ENCODE assay signal across 8 mouse cellular contexts in the genomic region with DNA sequence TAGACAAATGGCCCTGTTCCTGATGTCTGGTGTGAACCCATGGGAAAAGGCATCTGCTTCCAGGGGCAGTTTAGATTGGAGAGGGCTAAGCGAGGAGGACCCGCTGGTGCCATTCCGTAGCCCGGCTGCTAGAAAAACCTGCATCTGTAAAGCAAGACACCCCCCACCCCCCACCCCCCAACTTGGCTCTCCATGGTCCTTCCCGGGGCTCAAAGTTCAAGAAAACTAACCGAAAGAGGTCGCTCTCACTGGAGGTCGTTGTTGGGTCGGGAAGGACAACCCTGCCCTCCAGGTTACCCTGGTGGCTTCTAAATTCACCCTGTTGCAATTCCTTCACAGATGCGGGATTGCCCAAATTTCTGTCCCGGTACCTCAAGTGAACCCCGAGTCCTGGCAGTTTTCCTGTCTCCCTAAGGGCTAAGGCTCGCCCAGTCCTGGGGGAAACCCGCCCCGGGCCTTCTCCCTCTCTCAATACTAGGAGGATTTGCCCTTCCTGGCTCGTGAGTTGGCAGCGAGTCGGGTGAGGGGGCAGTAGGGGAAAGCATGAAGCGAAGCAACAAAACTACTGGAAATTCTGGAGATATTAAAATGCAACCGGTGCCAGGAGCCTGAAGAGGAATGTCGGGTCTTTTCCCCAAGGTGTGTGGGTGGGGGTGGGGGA. TPM values are rescaled to one million over a fixed set of nuclear protein-coding genes. Genes with fewer than 3 reads are reported as not detected.
DNase-seq lines count a peak whose midpoint lies in the region; ATAC-seq and TF ChIP-seq lines count a peak whose summit lies in the region.

A gene (plus strand): TSS at position 531 of the 661 bp plus-strand sequence.

- no peak for TF ChIP-seq CTCF in spleen, adult 2 months (IDR thresholded peaks at IDR 0.05; ENCODE audit: extremely low read depth, insufficient read depth, insufficient read length, insufficient replicate concordance)

- H3K9ac ChIP-seq in forebrain, embryonic 15.5 days (replicated peaks), result peak within 1 kb of the TSS; percentile 22
- peak within 1 kb of the TSS; percentile 61 for H3K9ac ChIP-seq in hindbrain, embryonic 12.5 days

- ATAC-seq in forebrain, embryonic 15.5 days (replicated peaks), result no peak
- no peak for ATAC-seq in hindbrain, embryonic 12.5 days (ENCODE audit: low FRiP score)

- H3K4me1 ChIP-seq in spleen, adult 2 months (ENCODE audit: control insufficient read depth, insufficient read depth, insufficient read length), result 0 out of 2 replicates have a peak, but pooled peaks cover 2% of the 10 kb centered on the region
- H3K4me1 ChIP-seq in forebrain, embryonic 15.5 days, result peaks cover 63% of the 10 kb centered on the region
- H3K4me1 ChIP-seq in hindbrain, embryonic 12.5 days, result peaks cover 52% of the 10 kb centered on the region

- peak within 1 kb of the TSS; percentile 66 for H3K4me2 ChIP-seq in forebrain, embryonic 15.5 days (replicated peaks)
- peak within 1 kb of the TSS; percentile 79 for H3K4me2 ChIP-seq in hindbrain, embryonic 12.5 days (replicated peaks)

- DNase-seq in spleen, adult 2 months (ENCODE audit: low read depth in 1 of 2, low spot score in 2 of 2), result no peak
- DNase-seq in spleen, postnatal 4 days (ENCODE audit: low spot score in 2 of 2), result no peak
- no peak for DNase-seq in left cerebral cortex, adult 8-10 months (ENCODE audit: low spot score in 2 of 2)
- DNase-seq in neural tube, embryonic 10.5 days (ENCODE audit: extremely low spot score, low spot score), result peak; percentile 63
- DNase-seq in thymus, postnatal 4 days, result no peak
- no peak for DNase-seq in spleen, postnatal 10 days (ENCODE audit: low spot score in 2 of 2)

- no peaks in the 10 kb centered on the region for H3K36me3 ChIP-seq in spleen, adult 2 months (ENCODE audit: control insufficient read depth, insufficient read depth, low read length)
- H3K36me3 ChIP-seq in forebrain, embryonic 15.5 days, result no peaks in the 10 kb centered on the region
- no peaks in the 10 kb centered on the region for H3K36me3 ChIP-seq in hindbrain, embryonic 12.5 days

- 5% methylated on average over 21 of the region's 21 CpGs for WGBS in spleen, adult 2 months
- WGBS in forebrain, embryonic 15.5 days, result 2% methylated on average over 21 of the region's 21 CpGs
- 2% methylated on average over 21 of the region's 21 CpGs for WGBS in hindbrain, embryonic 12.5 days

- TF ChIP-seq POLR2A in spleen, adult 2 months (IDR thresholded peaks at IDR 0.05; ENCODE audit: low read depth, low read length), result no peak

- no peak within 1 kb of the TSS for H3K27ac ChIP-seq in spleen, adult 2 months (ENCODE audit: insufficient read depth, low read length)
- H3K27ac ChIP-seq in forebrain, embryonic 15.5 days (replicated peaks), result no peak within 1 kb of the TSS
- H3K27ac ChIP-seq in hindbrain, embryonic 12.5 days, result no peak within 1 kb of the TSS

- peak within 1 kb of the TSS; percentile 45; the same call in 1 of the 2 replicates for H3K4me3 ChIP-seq in spleen, adult 2 months (ENCODE audit: extremely low read depth, insufficient read depth, insufficient read length)
- H3K4me3 ChIP-seq in forebrain, embryonic 15.5 days, result peak within 1 kb of the TSS; percentile 35
- H3K4me3 ChIP-seq in hindbrain, embryonic 12.5 days, result peak within 1 kb of the TSS; percentile 43

- peaks cover 25% of the 10 kb centered on the region for H3K27me3 ChIP-seq in spleen, adult 2 months (ENCODE audit: control insufficient read depth, insufficient read depth, low read length)
- H3K27me3 ChIP-seq in forebrain, embryonic 15.5 days, result peaks cover 80% of the 10 kb centered on the region
- peaks cover 83% of the 10 kb centered on the region for H3K27me3 ChIP-seq in hindbrain, embryonic 12.5 days

- no peaks in the 10 kb centered on the region for H3K9me3 ChIP-seq in forebrain, embryonic 15.5 days
- no peaks in the 10 kb centered on the region for H3K9me3 ChIP-seq in hindbrain, embryonic 12.5 days (replicated peaks)

RNA-seq across cellular contexts. Expression of the gene that starts here (rescaled TPM):
- 0.21 and 0.27 TPM in 2 replicates for polyA plus RNA-seq in spleen, adult 2 months (2012; rRNA removed)
- polyA plus RNA-seq in forebrain, embryonic 15.5 days (2015; fragmentation: Nextera tagmentation; extraction: Ambion mirVana), result 8.6 and 9.9 TPM in 2 replicates
- polyA plus RNA-seq in hindbrain, embryonic 12.5 days (2016; fragmentation: Nextera tagmentation; extraction: Ambion mirVana), result 17.4 and 19.3 TPM in 2 replicates
- 10 to 100 TPM; 24.8 to 36.8 (median 31.5) TPM for total RNA-seq in left cerebral cortex, adult 8-10 months (2022)
